Mouse (Mus musculus): Measurements from ENCODE around the gene Gm47959.

- TF ChIP-seq CTCF (IDR thresholded peaks at IDR 0.05; ENCODE audit: extremely low read depth, insufficient read depth, insufficient read length, insufficient replicate concordance) (no peak), POLR2A (IDR thresholded peaks at IDR 0.05; ENCODE audit: low read depth, low read length) (no peak)
These were observed 9.3 kb upstream of the Gm47959 start for GRCm38 (mm10) chr1:82991062-82991461.
